Mouse (Mus musculus) G1E (cell line): ENCODE data around the gene 4931422A03Rik.

Experiments used
- CTCF ChIP-seq: IDR thresholded peaks from 2 replicates; pipeline ENCODE4 v1.5.1; 2012; ENCODE audit warnings: low read depth, low read length, inconsistent platforms, mixed read lengths
- GATA1 ChIP-seq: IDR thresholded peaks from 2 replicates; pipeline ENCODE4 v1.6.1; 2012; ENCODE audit warnings: borderline replicate concordance, low read length, inconsistent platforms, mixed read lengths
- GATA2 ChIP-seq: IDR thresholded peaks from 2 replicates; pipeline ENCODE4 v1.6.1; 2012; ENCODE audit warnings: low read depth, low read length, inconsistent platforms, borderline replicate concordance
- POLR2AphosphoS5 ChIP-seq: IDR thresholded peaks from 2 replicates; pipeline ENCODE4 v1.6.1; 2012; ENCODE audit warnings: low read depth, low read length, inconsistent platforms; ENCODE audit not compliant: insufficient replicate concordance
- TAL1 ChIP-seq: conservative IDR thresholded peaks from 2 replicates; pipeline ENCODE4 v1.6.1; 2012; ENCODE audit warnings: low read depth, low read length, inconsistent platforms, mixed read lengths

DNA sequence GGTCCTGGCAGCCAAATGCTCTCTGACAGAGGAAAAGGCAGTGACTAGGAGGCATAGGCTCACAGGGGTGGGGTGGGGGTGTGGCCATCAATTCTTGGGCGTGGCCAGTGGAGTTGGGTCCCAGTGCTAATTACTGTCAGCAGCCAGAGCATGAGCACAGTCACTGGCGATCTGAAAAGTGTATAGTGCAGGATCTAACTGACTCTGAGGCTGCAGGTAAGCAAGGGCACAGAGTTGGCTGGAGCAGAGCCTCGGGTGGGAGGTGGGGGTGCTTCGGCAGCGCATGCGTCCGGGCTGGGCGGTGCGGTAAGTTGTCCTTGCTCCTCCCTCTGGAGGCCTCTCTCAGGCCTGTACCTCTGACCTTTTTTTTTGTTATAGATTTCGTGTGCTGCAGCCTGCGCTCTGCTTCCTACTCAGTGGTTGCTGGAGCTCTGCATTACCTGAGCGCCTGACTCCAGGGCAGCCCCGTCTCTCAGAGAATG is 41.6 kb upstream of the 4931422A03Rik start, which contains the start of gene Cd59b:
- TF ChIP-seq CTCF (no peak), TAL1 (no peak), GATA1 (no peak), GATA2 (no peak), POLR2AphosphoS5 (no peak)
